Mouse (Mus musculus) CH12.LX (cell line): ENCODE data around the gene Prr5l.

Experiments
- POLR2A ChIP-seq: IDR thresholded peaks from 2 replicates; pipeline ENCODE4 v1.6.1; 2011; ENCODE audit warnings: low read depth, mild to moderate bottlenecking, improper control_type of control experiment, low read length
- USF1 ChIP-seq: IDR thresholded peaks from 2 replicates; pipeline ENCODE4 v1.6.1; 2014; ENCODE audit warnings: low read depth, mild to moderate bottlenecking, inconsistent platforms, low read length, improper control_type of control experiment
- USF2 ChIP-seq: conservative IDR thresholded peaks from 2 replicates; pipeline ENCODE4 v1.6.1; 2011; ENCODE audit warnings: low read depth, low read length, improper control_type of control experiment
- ZKSCAN1 ChIP-seq: IDR thresholded peaks from 2 replicates; pipeline ENCODE4 v1.6.1; 2012; ENCODE audit warnings: low read depth, inconsistent platforms, low read length, improper control_type of control experiment, borderline replicate concordance
- ZMIZ1 ChIP-seq: IDR thresholded peaks from 2 replicates; pipeline ENCODE4 v1.6.1; 2012; ENCODE audit warnings: low read depth, mild to moderate bottlenecking, inconsistent platforms, low read length, improper control_type of control experiment

- TF ChIP-seq POLR2A (no peak), ZMIZ1 (no peak), USF2 (no peak), ZKSCAN1 (no peak), USF1 (no peak)
Measured at GRCm38 (mm10) chr2:101823821-101824220, 59.0 kb downstream of the Prr5l start.
